Mouse (Mus musculus): ENCODE measurements at regions not wholly inside any gene's neighbourhood (a gene's known extent, or its start where the extent isn't known, plus 50 kb on each side); places are given as distances from the start of the nearest gene placed in this dataset. TPM values are rescaled to one million over a fixed set of nuclear protein-coding genes. Genes with fewer than 3 reads are reported as not detected.
A peak's percentile ranks its signal among the peaks of the same experiment; 100 is the strongest.

DNA sequence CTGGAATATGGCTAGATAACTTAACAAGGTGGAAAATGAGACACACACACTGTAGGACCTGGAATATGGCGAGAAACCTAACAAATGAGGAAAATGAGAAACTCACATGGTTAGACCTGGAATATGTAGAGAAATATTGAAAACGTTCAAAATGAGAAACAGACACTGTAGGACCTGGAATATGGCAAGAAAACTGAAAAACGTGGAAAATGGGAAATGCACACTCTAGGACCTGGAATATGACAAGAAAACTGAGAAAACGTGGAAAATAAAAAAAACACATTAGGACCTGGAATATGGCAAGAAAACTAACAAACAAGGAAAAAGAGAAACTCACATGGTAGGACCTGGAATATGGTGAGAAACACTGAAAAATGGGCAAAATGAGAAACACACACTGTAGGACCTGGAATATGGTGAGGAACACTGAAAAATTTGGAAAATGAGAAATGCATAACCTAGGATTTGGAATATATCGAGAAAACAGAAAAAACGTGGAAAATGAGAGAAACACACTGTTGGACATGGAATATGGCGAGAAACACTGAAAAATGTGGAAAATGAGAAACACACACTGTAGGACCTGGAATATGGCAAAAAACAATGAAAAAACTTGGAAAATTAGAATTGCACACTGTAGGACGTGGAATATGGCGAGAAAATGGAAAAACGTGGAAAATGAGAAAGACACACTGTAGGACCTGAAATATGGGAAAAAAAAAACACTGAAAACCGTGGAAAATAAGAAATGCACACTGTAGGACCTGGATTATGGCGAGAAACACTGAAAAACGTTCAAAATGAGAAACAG, 77.3 kb upstream of the Vmn1r2 start:
- no peaks in the 10 kb centered on the region for H3K36me3 ChIP-seq (ENCODE audit: insufficient read depth)
- no peaks in the 10 kb centered on the region for H3K4me1 ChIP-seq (ENCODE audit: insufficient read depth)
- H3K4me3 ChIP-seq (ENCODE audit: low read depth, low read length), result no peak overlapping the region
- H3K9ac ChIP-seq, result no peak overlapping the region
- TF ChIP-seq CTCF (IDR thresholded peaks at IDR 0.05; ENCODE audit: low read depth), result no peak
- peaks cover 30% of the 10 kb centered on the region for H3K9me3 ChIP-seq (ENCODE audit: low read depth, low read length)
- H3K4me2 ChIP-seq, result no peak overlapping the region
- 65% methylated on average over 13 of the region's 13 CpGs for WGBS
- ATAC-seq (ENCODE audit: insufficient read depth) (no peak), DNase-seq (peak; percentile 6)
- H3K27me3 ChIP-seq (ENCODE audit: insufficient read depth, low read length), result no peaks in the 10 kb centered on the region
- no peak overlapping the region for H3K27ac ChIP-seq (ENCODE audit: low read depth)

DNA sequence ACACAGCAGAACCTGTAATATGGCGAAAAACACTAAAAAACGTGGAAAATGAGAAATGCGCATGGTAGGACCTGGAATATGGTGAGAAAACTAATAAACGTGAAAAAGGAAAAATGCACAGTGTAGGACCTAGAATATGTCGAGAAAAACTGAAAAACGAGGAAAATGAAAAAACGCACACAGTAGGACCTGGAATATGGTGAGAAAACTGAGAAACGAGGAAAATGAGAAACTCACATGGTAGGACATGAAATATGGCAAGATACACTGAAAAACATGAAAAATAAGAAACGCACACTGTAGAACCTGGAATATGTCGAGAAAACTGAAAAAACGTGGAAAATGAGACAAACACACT, 76.8 kb upstream of the Vmn1r2 start:
- no peaks in the 10 kb centered on the region for H3K36me3 ChIP-seq (ENCODE audit: insufficient read depth)
- H3K27me3 ChIP-seq (ENCODE audit: insufficient read depth, low read length), result no peaks in the 10 kb centered on the region
- DNase-seq, result peak; percentile 9
- H3K27ac ChIP-seq (ENCODE audit: low read depth), result no peak overlapping the region
- ATAC-seq (ENCODE audit: insufficient read depth), result no peak
- H3K9me3 ChIP-seq (ENCODE audit: low read depth, low read length), result peaks cover 27% of the 10 kb centered on the region
- no peaks in the 10 kb centered on the region for H3K4me1 ChIP-seq (ENCODE audit: insufficient read depth)
- no peak overlapping the region for H3K4me2 ChIP-seq
- no peak overlapping the region for H3K9ac ChIP-seq
- TF ChIP-seq CTCF (IDR thresholded peaks at IDR 0.05; ENCODE audit: low read depth), result no peak
- no peak overlapping the region for H3K4me3 ChIP-seq (ENCODE audit: low read depth, low read length)
- WGBS, result 81% methylated on average over 11 of the region's 11 CpGs

DNA sequence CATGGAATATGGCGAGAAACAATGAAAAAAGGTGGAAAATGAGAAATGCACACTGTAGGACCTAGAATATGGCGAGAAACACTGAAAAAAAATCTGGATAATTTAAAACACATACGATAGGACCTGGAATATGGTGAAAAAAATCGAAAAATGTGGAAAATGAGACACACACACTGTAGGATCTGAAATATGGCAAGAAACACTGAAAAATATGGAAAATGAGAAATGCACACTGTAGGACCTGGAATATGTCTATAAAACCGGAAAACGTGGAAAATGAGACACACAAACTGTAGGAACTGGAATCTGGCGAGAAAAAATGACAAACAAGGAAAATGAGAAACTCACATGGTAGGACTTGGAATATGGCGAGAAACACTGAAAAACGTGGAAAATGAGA, 76.4 kb upstream of the Vmn1r2 start:
- Histone ChIP-seq H3K27ac (ENCODE audit: low read depth) (no peak overlapping the region), H3K4me2 (no peak overlapping the region), H3K9me3 (ENCODE audit: low read depth, low read length) (peaks cover 23% of the 10 kb centered on the region), H3K9ac (no peak overlapping the region), H3K4me3 (ENCODE audit: low read depth, low read length) (no peak overlapping the region), H3K4me1 (ENCODE audit: insufficient read depth) (no peaks in the 10 kb centered on the region), H3K36me3 (ENCODE audit: insufficient read depth) (no peaks in the 10 kb centered on the region), H3K27me3 (ENCODE audit: insufficient read depth, low read length) (no peaks in the 10 kb centered on the region)
- no peak for TF ChIP-seq CTCF (IDR thresholded peaks at IDR 0.05; ENCODE audit: low read depth)
- 74% methylated on average over 9 of the region's 9 CpGs for WGBS
- DNase-seq (peak; percentile 0), ATAC-seq (ENCODE audit: insufficient read depth) (no peak)

Small RNA genes in the stretch of these regions (microRNA-seq; reads per million reads assigned to microRNA genes)
- not detected for gene Gm27878 (ENCODE audit: borderline number of aligned reads)
